Mouse (Mus musculus) kidney, embryonic 15.5 days (tissue): ENCODE measurements around the gene Glrx5. TPM values are rescaled to one million over a fixed set of nuclear protein-coding genes. Genes with fewer than 3 reads are reported as not detected.
A peak's percentile ranks its signal among the peaks of the same experiment; 100 is the strongest.

Experiments used
- ATAC-seq: fragments of 200-750 bp; cut with Nextera tagmentation; replicated peaks from 2 replicates; pipeline ENCODE4 v1.8.0; 2017; ENCODE audit warnings: moderate TSS enrichment; ENCODE audit not compliant: low FRiP score
- H3K27ac ChIP-seq: fragments of 300-500 bp; sonication (generic); 2 replicates; pipeline ENCODE4 v1.5.1; 2015; ENCODE audit warnings: mild to moderate bottlenecking, inconsistent platforms
- H3K27me3 ChIP-seq: fragments of 300-500 bp; sonication (generic); 2 replicates; pipeline ENCODE4 v1.6.1; 2015; ENCODE audit warnings: inconsistent platforms
- H3K36me3 ChIP-seq: fragments of 300-500 bp; sonication (generic); 2 replicates; pipeline ENCODE4 v1.6.1; 2015; ENCODE audit warnings: inconsistent platforms
- H3K4me1 ChIP-seq: fragments of 300-500 bp; sonication (generic); 2 replicates; pipeline ENCODE4 v1.6.1; 2015; ENCODE audit warnings: inconsistent platforms
- H3K4me2 ChIP-seq: fragments of 300-500 bp; sonication (generic); 2 replicates; pipeline ENCODE4 v1.6.1; 2015; ENCODE audit warnings: moderate library complexity, mild to moderate bottlenecking, inconsistent platforms
- H3K4me3 ChIP-seq: fragments of 300-500 bp; sonication (generic); replicated peaks from 2 replicates; pipeline ENCODE4 v1.5.1; 2015; ENCODE audit warnings: mild to moderate bottlenecking, inconsistent platforms
- H3K9ac ChIP-seq: fragments of 300-500 bp; sonication (generic); 2 replicates; pipeline ENCODE4 v1.6.1; 2015; ENCODE audit warnings: mild to moderate bottlenecking, inconsistent platforms
- H3K9me3 ChIP-seq: fragments of 300-500 bp; sonication (generic); replicated peaks from 2 replicates; pipeline ENCODE4 v1.6.1; 2016; ENCODE audit warnings: inconsistent platforms
- WGBS: fragments of 180-500 bp; shearing (Covaris S2); methylation state at CpG from one replicate; pipeline ENCODE4 v1.1.7; 2015; ENCODE audit warnings: mixed read lengths; 5-methylcytosine and 5-hydroxymethylcytosine counted together
- polyA plus RNA-seq: library from polyadenylated mRNA; unstranded; fragments of >200 nt; fragmentation: Nextera tagmentation; extraction: Ambion mirVana; gene quantifications from 2 replicates; pipeline ENCODE4 v1.2.1, GENCODE M21; 2015

The Glrx5 gene
- polyA plus RNA-seq, 1 experiment from 2014 or later: 184 TPM

- peak; percentile 81 for ATAC-seq
- Histone ChIP-seq H3K4me2 (no peak overlapping the region), H3K4me3 (no peak overlapping the region), H3K36me3 (peaks cover 40% of the 10 kb centered on the region), H3K27ac (no peak overlapping the region), H3K9me3 (no peaks in the 10 kb centered on the region), H3K27me3 (no peaks in the 10 kb centered on the region), H3K9ac (no peak overlapping the region), H3K4me1 (peaks cover 39% of the 10 kb centered on the region)
- WGBS: 65% methylated on average over 7 of the region's 7 CpGs
Observed at GRCm38 (mm10) chr12:105038918-105039317, 6.4 kb downstream of the Glrx5 start.

GRCm38 (mm10) chr12:105039578-105040289 is 7.2 kb downstream of the Glrx5 start:
- peaks cover 39% of the 10 kb centered on the region for H3K36me3 ChIP-seq
- H3K4me1 ChIP-seq: peaks cover 32% of the 10 kb centered on the region
- H3K9ac ChIP-seq: no peak overlapping the region
- H3K4me2 ChIP-seq: no peak overlapping the region
- 40% methylated on average over 12 of the region's 12 CpGs for WGBS
- no peaks in the 10 kb centered on the region for H3K27me3 ChIP-seq
- no peak overlapping the region for H3K4me3 ChIP-seq
- H3K9me3 ChIP-seq: no peaks in the 10 kb centered on the region
- no peak for ATAC-seq
- no peak overlapping the region for H3K27ac ChIP-seq

- H3K27me3 ChIP-seq: no peaks in the 10 kb centered on the region
- no peak overlapping the region for H3K4me3 ChIP-seq
- no peak for ATAC-seq
- H3K4me2 ChIP-seq: no peak overlapping the region
- no peaks in the 10 kb centered on the region for H3K9me3 ChIP-seq
- WGBS: 93% methylated on average over 7 of the region's 7 CpGs
- H3K27ac ChIP-seq: no peak overlapping the region
- H3K36me3 ChIP-seq: peaks cover 33% of the 10 kb centered on the region
- H3K9ac ChIP-seq: no peak overlapping the region
- H3K4me1 ChIP-seq: peaks cover 34% of the 10 kb centered on the region
Observed at GRCm38 (mm10) chr12:105040950-105041349, 8.5 kb downstream of the Glrx5 start.

- Histone ChIP-seq H3K27ac (no peak overlapping the region), H3K4me1 (peaks cover 32% of the 10 kb centered on the region), H3K27me3 (no peaks in the 10 kb centered on the region), H3K9me3 (no peaks in the 10 kb centered on the region; the same call in 1 of the 2 replicates), H3K36me3 (peaks cover 33% of the 10 kb centered on the region), H3K9ac (no peak overlapping the region), H3K4me2 (no peak overlapping the region), H3K4me3 (no peak overlapping the region)
- no peak for ATAC-seq
- WGBS: 85% methylated on average over 5 of the region's 5 CpGs
Observed at GRCm38 (mm10) chr12:105043081-105043480, 10.6 kb downstream of the Glrx5 start.

- Histone ChIP-seq H3K27ac (no peak overlapping the region), H3K4me2 (no peak overlapping the region), H3K4me3 (no peak overlapping the region), H3K36me3 (peaks cover 33% of the 10 kb centered on the region), H3K27me3 (no peaks in the 10 kb centered on the region), H3K9me3 (no peaks in the 10 kb centered on the region; the same call in 1 of the 2 replicates), H3K9ac (no peak overlapping the region), H3K4me1 (peaks cover 15% of the 10 kb centered on the region)
- ATAC-seq: peak; percentile 26; the same call in 1 of the 2 replicates
- WGBS: 72% methylated on average over 9 of the region's 9 CpGs
Observed at GRCm38 (mm10) chr12:105044775-105045174, 12.3 kb downstream of the Glrx5 start.

- Histone ChIP-seq H3K9ac (no peak overlapping the region), H3K27me3 (no peaks in the 10 kb centered on the region), H3K9me3 (no peaks in the 10 kb centered on the region; the same call in 1 of the 2 replicates), H3K36me3 (no peaks in the 10 kb centered on the region), H3K4me3 (no peak overlapping the region), H3K4me2 (no peak overlapping the region), H3K27ac (no peak overlapping the region), H3K4me1 (peaks cover 9% of the 10 kb centered on the region; the same call in 1 of the 2 replicates)
- ATAC-seq: no peak
- 81% methylated on average over 17 of the region's 17 CpGs for WGBS
Observed at GRCm38 (mm10) chr12:105048301-105048863, 15.9 kb downstream of the Glrx5 start.

GRCm38 (mm10) chr12:105049813-105050212 is 17.3 kb downstream of the Glrx5 start:
- Histone ChIP-seq H3K4me1 (peaks cover 8% of the 10 kb centered on the region; the same call in 1 of the 2 replicates), H3K27me3 (no peaks in the 10 kb centered on the region), H3K4me2 (no peak overlapping the region), H3K4me3 (no peak overlapping the region), H3K9ac (no peak overlapping the region), H3K27ac (no peak overlapping the region), H3K9me3 (no peaks in the 10 kb centered on the region; the same call in 1 of the 2 replicates), H3K36me3 (no peaks in the 10 kb centered on the region)
- WGBS: 81% methylated on average over 12 of the region's 12 CpGs
- ATAC-seq: no peak

- Histone ChIP-seq H3K4me1 (no peaks in the 10 kb centered on the region), H3K9ac (no peak overlapping the region), H3K27me3 (no peaks in the 10 kb centered on the region), H3K4me3 (no peak overlapping the region), H3K36me3 (no peaks in the 10 kb centered on the region), H3K9me3 (no peaks in the 10 kb centered on the region; the same call in 1 of the 2 replicates), H3K4me2 (no peak overlapping the region), H3K27ac (no peak overlapping the region)
- 10% methylated on average over 4 of the region's 4 CpGs for whole genome bisulfite sequencing
- no peak for ATAC-seq
Observed at GRCm38 (mm10) chr12:105050898-105051297, 18.4 kb downstream of the Glrx5 start.

- no peak overlapping the region for H3K9ac ChIP-seq
- no peaks in the 10 kb centered on the region for H3K9me3 ChIP-seq
Observed at GRCm38 (mm10) chr12:105054041-105054440, 21.6 kb downstream of the Glrx5 start.

GRCm38 (mm10) chr12:105055308-105055707 is 22.8 kb downstream of the Glrx5 start:
- H3K27ac ChIP-seq: no peak overlapping the region
- no peak overlapping the region for H3K9ac ChIP-seq
- H3K36me3 ChIP-seq: no peaks in the 10 kb centered on the region
- H3K4me3 ChIP-seq: no peak overlapping the region
- no peak overlapping the region for H3K4me2 ChIP-seq
- H3K4me1 ChIP-seq: no peaks in the 10 kb centered on the region
- H3K27me3 ChIP-seq: no peaks in the 10 kb centered on the region
- H3K9me3 ChIP-seq: no peaks in the 10 kb centered on the region
- no peak for ATAC-seq
- 88% methylated on average over 6 of the region's 6 CpGs for WGBS

More at GRCm38 (mm10) chr12:105054041-105054440, 21.6 kb downstream of the Glrx5 start:
- 95% methylated on average over 15 of the region's 15 CpGs for WGBS
- no peaks in the 10 kb centered on the region for H3K4me1 ChIP-seq
- H3K36me3 ChIP-seq: no peaks in the 10 kb centered on the region
- no peak overlapping the region for H3K27ac ChIP-seq
- no peak overlapping the region for H3K4me2 ChIP-seq
- no peaks in the 10 kb centered on the region for H3K27me3 ChIP-seq
- ATAC-seq: no peak
- H3K4me3 ChIP-seq: no peak overlapping the region

GRCm38 (mm10) chr12:105060006-105060405 is 27.5 kb downstream of the Glrx5 start:
- Histone ChIP-seq H3K27ac (no peak overlapping the region), H3K4me2 (no peak overlapping the region), H3K4me3 (no peak overlapping the region), H3K9ac (no peak overlapping the region), H3K36me3 (no peaks in the 10 kb centered on the region), H3K4me1 (no peaks in the 10 kb centered on the region), H3K27me3 (no peaks in the 10 kb centered on the region), H3K9me3 (no peaks in the 10 kb centered on the region)
- 88% methylated on average over 2 of the region's 2 CpGs for WGBS
- no peak for ATAC-seq
